Mouse (Mus musculus): ENCODE data around the gene Stx12.

The Stx12 gene

GRCm38 (mm10) chr4:132864856-132865255, 19.5 kb downstream of the Stx12 start:
- no peak for DNase-seq (ENCODE audit: low spot score)

GRCm38 (mm10) chr4:132863012-132863411, 21.3 kb downstream of the Stx12 start:
- DNase-seq (ENCODE audit: low spot score): peak; percentile 24

- no peak for DNase-seq (ENCODE audit: low spot score)
Observed at GRCm38 (mm10) chr4:132860880-132861279, 23.4 kb downstream of the Stx12 start.

GRCm38 (mm10) chr4:132843705-132844071, 40.6 kb downstream of the Stx12 start:
- no peak for DNase-seq (ENCODE audit: low spot score)

- DNase-seq (ENCODE audit: low spot score): peak; percentile 92
Observed at GRCm38 (mm10) chr4:132842970-132843704, 41.2 kb downstream of the Stx12 start, which contains the start of gene Ppp1r8. Gene Ppp1r8 (minus strand): TSS chr4:132843169.

GRCm38 (mm10) chr4:132842281-132842906, 41.9 kb downstream of the Stx12 start:
- no peak for DNase-seq (ENCODE audit: low spot score)

GRCm38 (mm10) chr4:132841493-132841892, 42.8 kb downstream of the Stx12 start:
- DNase-seq (ENCODE audit: low spot score): no peak

GRCm38 (mm10) chr4:132823614-132824366, 60.5 kb downstream of the Stx12 start:
- peak; percentile 71 for DNase-seq (ENCODE audit: low spot score)

GRCm38 (mm10) chr4:132818442-132818841, 65.9 kb downstream of the Stx12 start:
- no peak for DNase-seq (ENCODE audit: low spot score)

- DNase-seq (ENCODE audit: low spot score): no peak
Observed at GRCm38 (mm10) chr4:132816855-132817254, 67.5 kb downstream of the Stx12 start.

- DNase-seq (ENCODE audit: low spot score): peak; percentile 40
Observed at GRCm38 (mm10) chr4:132816404-132816803, 67.9 kb downstream of the Stx12 start.

GRCm38 (mm10) chr4:132809621-132810020, 74.7 kb downstream of the Stx12 start:
- no peak for DNase-seq (ENCODE audit: low spot score)

- peak; percentile 46 for DNase-seq (ENCODE audit: low spot score)
Observed at GRCm38 (mm10) chr4:132807771-132808641, 76.3 kb downstream of the Stx12 start.

- DNase-seq (ENCODE audit: low spot score): no peak
Observed at GRCm38 (mm10) chr4:132806620-132807191, 77.6 kb downstream of the Stx12 start.

- no peak for DNase-seq (ENCODE audit: low spot score)
Observed at GRCm38 (mm10) chr4:132805599-132806197, 78.6 kb downstream of the Stx12 start.

- no peak for DNase-seq (ENCODE audit: low spot score)
Observed at GRCm38 (mm10) chr4:132805146-132805545, 79.2 kb downstream of the Stx12 start.

GRCm38 (mm10) chr4:132804331-132804730, 80.0 kb downstream of the Stx12 start:
- peak; percentile 56 for DNase-seq (ENCODE audit: low spot score)

GRCm38 (mm10) chr4:132803876-132804275, 80.4 kb downstream of the Stx12 start:
- no peak for DNase-seq (ENCODE audit: low spot score)
